Mouse (Mus musculus) ovary, adult 18-20 months (tissue): ENCODE data around the gene Crim1.
A peak's percentile ranks its signal among the peaks of the same experiment; 100 is the strongest.

Experiments
- DNase-seq: peaks from one replicate; pipeline ENCODE4 v3.0.0; 2022; ENCODE audit warnings: low spot score, mixed read lengths

Gene Crim1

DNA sequence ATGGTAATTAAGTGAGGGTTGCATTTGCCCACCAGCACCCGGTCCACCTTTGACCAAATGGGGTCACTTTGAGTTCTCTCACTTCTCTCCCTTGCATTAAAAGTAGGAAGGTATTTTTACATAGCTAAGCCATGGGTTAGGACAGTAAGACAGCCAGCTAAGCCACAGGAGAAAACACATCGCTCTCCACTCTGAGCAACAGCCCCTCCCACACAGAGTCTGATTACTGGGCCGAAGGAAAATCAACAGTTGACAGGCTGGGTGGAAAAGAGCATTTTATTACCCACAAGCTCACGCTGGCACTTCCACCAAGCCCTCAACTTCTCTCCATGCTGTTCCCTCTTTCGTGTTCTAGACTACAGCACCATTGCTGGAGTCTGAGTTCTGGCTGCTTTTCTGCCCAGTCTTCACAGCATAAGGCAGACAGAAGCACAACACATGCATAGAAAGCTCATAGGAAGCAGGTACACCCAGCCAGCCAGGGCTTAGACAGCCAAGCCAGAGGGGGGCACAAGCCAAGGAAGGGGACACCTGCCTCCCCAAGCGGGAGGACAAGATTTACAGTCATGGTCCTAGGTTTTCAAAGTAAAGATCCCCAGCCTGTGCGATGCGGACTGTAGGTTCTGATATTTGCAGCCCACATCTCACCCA is 179.2 kb downstream of the Crim1 start:
- no peak for DNase-seq

DNA sequence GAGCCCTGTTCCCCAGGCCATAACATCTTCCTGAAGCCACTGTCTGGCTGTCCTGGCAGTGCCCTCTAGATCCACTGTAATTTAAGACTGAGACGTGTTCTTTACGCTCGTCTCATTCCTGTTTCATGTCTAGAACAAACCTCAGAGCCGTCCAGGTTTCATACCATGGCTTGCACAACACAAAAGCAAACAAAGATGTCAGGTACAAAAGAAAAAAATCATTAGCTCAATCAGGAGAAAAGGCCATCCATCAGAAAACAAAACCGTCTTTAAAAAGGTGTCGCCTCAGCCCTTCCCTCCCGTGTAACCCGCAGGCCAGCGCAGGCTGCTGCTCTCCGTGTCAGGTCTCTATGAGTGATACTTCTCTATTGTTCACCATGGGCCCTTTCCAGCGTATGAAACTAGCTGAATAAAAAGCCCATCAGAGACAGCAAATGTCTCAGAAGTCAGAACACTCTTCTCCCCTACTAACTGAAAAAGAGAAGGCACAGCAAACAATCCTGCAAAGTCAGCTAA is 179.7 kb downstream of the Crim1 start:
- no peak for DNase-seq

DNA sequence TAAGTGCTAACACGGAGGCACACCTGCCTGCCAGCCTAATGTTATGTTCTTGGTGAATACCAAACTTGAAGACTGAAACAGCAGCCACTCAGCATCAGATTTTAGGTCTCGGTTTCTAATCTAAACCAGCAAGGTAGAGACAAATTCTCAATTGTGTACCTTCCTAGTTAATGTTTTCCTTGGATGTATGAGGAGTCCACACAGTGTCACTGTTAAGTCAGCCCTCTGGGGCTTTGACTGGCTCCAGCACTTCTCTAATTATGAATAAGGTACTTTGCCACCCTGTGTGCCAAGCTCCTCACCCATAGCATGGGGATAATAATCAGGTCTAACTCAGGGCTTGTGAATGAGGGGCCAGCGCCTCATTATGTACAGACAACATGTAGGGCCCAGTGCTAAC is 182.3 kb downstream of the Crim1 start:
- no peak for DNase-seq

DNA sequence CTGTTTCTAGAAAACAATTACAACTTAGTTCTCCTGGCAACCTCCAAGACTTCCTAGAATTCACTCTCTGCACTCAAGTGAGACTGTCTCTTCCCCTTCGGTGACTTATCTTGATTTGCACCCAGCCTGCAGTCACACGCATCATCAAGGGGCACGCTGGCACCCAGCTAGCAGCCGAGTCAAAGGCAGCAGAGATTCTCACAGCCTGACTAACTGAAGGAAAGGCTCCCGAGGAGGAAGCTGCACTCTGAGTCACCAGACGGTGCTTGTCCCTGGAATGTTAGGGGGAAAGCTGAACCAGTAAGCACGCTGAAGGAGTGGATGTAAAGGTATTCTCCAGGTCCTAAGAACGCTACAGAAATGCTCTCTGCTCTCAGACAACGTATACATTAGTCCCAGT is 187.6 kb downstream of the Crim1 start:
- DNase-seq = no peak

DNA sequence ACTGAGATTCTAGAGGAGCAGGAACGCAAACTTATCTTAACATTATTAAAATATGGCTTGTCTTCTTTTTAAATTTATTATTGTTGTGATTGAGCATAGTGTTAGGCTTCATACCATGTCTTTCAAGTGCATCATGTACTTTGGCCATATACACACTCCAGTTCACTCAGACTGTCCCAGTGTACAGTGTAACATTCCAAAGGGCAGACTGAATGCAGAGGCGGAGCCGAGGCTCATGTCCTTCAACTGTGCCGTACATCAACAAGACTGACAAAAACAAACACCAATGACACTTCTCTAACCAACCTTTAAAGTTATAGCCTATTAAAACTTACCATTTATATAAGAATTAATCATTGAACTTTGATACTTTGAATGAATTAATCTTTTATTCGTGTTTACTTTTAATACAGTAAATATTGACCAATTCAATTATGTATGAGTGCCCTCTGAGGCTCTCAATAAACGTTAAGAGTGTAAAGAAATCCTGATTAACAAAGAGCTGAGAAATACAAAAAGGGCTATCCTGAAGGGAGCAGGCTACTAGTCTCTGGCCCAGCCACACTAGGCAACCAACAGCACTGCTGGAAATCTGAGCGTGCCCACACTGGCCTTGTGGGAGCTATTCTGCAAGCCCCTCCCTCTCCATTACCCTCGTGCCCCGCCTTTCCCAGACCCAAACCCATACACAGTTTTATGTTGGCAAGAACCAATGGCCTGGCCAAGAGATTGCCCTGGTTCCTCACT is 188.2 kb downstream of the Crim1 start:
- DNase-seq = no peak

DNA sequence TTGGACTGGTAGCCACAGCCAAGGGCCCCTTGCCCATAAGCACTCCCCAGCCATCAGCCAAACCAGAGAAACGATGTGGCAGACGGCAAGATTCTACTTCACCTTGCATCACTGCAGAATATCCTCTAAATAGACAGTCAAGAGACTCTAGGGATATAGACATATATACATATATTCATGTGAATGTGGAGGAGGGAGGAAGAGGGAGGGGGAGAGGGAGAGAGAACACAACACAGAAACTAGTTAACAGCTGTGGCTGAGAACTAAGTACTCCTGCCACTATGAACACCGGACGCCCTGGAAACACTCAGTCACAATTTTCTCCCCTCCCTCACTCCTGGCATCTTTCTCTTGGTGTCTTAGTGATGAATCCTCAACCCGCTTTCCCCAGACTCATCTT is 189.5 kb downstream of the Crim1 start:
- no peak for DNase-seq

DNA sequence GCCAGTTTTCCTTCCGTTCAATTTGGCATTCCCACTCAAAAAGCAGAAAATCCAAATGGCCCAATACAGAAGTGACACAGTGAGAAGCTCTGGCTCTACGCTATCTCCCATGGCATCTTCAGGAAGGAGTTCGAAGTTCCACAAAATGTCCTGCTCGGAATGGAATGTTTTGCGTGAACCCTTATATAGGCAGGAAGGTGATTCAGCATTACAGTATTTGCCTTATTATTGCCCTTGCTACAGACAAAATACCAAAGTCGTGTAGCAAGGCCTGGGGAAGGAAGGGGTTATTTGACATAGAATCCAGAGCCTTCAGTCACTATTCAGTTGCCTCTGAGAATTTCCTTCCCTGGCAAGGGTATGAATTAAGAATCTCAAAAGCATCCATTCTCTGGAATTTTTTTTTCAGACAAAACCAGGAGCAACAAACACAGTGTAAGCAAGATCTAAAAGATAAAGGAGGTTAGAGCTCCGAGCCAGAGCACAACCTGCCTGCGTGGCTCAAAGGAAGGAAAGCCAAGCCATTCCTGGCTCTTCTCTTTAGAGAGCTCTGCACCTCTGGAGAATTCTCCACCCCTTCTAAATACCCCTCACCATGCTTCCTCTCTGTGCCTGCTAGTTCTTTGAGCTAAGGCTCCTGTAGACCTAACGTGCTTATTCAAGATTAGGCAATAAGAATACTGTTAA is 192.5 kb downstream of the Crim1 start:
- no peak for DNase-seq

DNA sequence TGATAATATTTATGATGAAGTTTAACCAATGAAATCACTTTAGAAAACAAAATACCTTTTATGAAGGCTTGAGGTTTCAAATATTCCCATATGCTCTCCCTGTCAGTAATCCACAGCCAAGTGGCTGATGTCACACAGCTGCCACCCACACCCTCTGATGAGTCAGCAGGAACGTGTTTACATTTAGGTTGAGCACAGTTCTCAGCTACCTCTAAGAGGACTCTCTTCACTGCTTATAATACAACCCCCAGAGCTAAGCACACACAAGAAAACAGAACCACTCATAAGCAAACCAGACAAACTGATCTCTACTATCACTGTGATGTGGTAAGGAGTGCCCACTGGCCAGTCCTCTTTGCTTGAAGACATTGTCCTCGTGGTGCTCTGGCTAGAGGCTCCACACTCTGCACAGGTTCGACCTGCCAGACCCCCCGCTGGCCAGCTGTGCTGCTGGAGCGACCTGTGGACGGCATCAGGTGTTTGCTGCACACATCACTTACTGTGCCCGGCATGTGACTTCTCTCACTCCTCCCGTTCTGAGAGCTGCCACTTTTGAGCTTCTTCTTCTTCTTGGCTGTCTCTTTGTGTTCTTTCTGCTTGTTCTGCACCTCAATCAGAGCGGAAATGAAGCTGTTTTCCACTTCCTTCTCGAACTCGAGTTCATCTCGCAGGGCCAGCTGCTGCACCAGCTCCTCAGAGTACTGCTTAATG is 200.2 kb downstream of the Crim1 start:
- DNase-seq = no peak

DNA sequence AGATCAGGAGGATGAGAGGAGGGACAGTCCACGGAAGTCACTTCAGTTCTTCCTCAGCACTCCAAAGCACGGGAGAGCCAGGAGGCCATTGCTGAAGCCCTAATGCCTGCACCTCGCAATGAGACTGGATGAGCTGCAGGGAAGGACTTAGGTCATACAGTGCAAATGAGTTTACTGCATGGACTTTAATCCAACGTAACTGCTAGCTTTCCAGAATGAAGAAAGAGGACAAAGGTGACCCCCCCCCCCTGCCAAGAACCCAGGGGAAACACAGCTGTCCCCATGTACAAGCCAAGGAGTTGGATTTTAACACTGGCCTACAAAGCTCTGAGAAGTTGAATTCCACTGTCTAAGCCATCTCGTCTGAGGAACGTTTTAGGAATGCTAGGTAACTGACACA is 201.3 kb downstream of the Crim1 start:
- DNase-seq = no peak

DNA sequence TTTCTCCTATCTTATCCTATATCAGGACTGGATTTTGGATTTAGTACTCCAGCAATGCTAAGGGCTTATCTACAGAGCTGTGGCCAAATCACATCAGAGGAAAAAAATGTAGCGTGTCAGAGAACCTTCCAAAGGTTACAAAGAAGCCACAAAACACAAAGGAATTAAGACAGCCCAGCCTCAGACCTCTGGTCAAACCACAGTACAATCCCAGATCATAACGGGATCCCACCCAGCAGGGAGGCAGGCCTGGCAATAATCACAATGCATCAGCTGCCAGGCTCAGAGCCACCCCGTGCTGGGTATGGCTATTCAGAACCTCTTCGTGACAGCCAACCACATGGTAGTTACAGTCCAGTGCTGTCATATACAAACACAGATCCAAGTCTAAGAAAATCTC is 201.7 kb downstream of the Crim1 start:
- no peak for DNase-seq

DNA sequence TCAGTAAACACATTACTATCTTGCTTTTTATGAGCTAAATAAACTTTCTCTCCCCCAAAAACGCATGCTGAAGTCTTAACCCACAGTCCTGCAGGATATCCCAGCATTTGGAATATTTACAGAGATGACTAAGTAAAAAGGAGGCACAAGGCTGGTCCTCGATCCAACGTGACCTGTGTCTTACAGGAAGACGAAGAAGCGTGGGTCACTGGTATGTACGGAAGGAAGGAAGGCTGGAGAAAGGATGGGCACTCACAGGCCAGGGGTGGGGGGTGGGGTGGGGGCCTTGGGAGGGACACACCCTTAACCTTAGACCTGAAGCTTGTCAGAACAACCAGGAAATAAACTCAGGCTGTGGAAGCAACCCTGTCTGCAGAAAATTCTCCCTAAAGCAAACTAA is 202.1 kb downstream of the Crim1 start:
- DNase-seq = no peak

DNA sequence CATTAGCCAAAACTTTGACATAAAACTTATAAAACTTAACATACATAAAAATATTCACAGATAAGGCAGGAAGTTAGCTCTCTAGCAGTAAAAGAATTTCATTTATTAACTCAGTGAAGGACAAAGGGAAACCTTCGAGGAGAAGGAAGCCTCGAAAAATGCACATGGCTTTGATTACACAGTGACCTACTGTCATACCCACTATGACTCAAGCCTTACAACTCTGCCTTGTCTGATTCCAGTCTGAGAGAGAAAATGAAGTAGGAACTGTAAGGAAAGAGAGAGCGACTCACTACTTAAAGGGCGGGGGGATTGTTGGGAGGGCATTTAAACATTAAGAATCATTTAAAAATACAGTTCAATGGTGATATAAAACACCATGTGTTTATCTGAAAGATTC is 203.2 kb downstream of the Crim1 start:
- no peak for DNase-seq

DNA sequence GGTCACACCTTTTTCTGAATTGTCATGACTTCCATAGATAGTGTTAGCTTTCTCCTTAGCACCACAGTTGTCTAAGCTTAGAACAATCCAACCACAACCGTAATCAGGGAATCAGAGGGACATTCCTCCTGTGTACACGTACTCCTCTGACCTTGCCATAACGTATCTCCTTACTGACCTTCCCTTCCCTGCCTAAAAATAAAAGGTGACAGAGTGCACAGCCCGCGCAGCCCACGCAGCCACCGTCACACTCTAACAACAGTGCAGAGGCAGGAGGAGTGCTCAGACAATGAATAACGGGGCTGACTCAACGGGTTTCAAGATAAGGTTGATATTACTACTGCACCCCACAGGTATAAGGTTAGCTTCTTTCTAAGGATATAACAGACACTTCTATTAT is 203.8 kb downstream of the Crim1 start:
- DNase-seq = no peak

DNA sequence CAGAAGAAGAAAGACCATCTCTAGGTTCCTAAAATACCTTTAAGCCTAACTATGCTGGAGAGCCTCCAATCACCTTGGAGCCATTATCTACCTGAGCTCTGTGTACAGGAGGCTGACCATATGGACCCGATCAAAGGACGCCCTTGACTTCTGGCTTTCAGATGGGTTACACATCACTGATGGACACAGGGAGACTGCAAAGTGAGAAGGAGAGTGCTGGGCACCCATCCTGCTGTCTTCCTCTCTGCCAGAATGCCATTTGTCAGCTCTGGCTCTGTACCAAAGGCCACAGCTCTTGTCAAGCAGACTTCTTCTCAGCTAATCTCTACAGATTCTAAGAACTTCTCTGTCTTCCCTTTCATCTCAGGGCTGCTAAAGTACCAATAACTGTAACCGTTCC is 205.3 kb downstream of the Crim1 start:
- no peak for DNase-seq

DNA sequence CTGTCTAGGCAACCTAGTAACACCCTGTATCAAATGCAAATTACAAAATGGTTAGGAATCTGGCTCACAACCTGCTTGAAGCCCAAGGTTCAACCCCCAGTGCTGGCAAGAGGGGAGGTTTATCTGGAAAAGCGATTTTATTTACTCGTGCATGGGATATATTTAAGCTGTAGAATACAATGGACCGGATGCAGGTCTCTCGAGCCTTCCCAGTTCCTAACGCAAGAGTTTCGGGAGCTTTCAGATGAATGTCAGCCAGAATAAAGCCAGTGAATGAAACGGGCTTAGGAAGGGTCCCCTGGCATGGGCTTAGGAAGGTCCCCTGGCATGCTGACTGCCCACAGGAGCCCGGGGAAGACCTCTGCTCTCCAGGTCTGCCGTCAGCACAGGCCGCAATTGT is 206.8 kb downstream of the Crim1 start:
- no peak for DNase-seq

DNA sequence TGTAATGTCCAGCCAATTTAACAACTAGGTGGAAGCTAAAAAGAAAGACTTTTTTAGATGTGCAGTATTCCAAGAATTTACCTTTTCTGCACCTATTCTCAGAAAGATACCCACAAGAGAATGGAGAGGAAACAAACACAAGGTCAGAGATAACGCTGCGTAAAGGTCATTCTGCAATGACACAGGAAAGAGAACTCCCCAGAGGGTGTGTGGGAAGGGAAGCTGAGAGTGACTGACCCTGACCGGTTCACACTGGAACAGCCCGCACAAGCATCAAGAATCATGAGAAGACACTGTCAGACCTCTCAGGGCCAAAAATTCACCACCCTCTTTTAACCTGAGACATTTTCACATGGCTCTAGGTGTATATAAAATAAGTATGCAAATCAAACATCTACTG is 207.5 kb downstream of the Crim1 start:
- DNase-seq = no peak

DNA sequence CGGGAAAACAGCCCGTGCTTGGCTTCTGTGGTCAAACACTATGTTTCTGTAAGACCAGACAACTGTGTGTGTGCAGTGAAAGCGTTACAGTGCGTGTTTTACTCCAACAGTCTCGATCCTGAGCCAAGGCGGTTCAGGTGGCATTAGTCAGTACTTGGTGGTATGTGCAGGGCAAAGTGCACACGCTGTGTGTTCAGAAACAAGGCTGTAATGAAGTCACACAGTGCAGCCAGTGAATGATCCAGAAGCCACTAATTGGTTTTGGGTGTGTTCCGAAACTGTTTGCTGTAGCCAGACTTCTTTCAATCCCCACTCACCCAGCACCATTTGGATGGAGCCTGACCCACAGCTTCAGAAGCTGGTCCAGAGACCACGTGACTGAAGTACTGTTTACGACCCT is 208.3 kb downstream of the Crim1 start:
- no peak for DNase-seq

DNA sequence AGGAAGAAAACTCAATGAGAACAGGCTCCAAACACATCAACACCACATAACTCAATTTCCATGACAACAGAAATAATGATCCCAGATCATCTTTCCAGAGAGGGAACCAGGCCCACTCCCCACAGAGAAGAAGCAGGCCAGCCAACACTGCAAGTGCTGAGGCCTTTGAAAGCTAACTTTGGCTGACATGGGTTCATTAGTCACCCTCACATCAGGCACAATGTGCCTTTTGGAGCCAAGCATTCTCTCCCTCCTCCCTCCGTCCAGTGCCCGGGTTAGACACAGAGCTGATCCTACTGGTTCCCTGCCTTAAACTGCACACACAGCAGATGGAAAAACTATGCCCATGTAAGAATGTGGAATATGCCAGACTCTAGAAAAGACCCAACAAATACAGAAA is 209.9 kb downstream of the Crim1 start:
- DNase-seq = no peak

DNA sequence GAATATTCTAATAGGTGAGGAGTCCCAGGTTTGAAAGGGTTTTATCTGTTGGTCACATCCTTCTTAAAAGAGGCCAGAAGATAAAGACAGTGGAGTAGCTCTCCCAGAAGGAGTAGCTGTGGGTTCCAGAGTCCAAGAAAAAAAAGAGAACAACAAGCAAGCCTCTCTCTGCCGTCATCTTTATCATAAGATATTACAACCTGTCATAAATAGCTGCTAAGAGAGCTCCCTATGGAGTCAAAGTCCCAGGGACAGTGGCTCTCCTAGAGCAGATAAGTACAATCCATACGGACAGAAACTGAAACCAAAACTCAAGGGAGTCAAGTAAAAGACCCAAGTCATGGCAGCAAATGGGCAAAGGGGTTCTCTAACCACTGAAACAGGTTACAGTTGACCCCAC is 215.2 kb downstream of the Crim1 start:
- DNase-seq = no peak

DNA sequence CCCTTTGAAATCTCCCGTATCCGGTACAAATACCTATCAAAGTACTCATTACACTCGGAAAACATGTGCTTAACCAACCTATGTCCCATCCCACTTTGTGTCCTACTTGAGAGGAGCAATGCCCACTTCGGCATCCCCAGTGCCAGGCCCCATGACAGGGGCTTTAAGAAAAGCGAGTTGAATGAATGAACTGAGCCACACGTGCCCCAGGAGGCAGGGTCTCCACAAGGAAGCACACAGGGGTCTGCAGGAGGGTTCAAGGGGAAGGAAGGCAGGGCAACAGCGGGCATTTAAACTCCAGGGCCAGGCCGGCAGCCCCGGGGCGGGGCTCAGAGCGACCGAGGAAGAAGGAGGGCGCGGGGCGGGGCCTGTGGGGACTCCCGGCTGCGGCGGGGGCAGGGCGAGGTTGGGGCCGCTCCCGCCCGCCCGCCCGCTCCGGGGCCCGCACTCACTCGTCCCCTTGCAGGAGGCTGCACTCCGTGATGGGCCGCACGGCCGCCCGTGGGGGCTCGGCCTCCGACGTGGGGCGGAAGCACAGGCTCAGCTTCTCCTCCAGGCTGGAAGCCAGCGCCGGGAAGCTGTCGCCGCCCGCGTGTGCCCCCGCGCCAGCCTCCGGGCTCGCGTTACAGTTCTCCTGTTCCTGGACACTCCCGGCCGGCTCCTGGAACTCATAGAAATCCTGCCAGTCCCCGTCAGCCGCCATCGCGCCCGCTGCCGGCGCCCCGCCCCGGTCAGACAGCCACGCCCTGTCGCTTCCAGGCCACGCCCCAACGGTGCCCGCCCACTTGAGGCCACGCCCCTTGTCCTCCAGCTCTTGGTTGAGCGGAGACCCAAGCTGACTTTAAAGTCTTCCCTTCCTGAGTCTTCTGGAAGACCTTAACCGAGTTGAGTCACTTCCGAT is 217.6 kb downstream of the Crim1 start, which contains the start of gene Fez2:
Fez2 (minus strand) TSS at position 772 of the 901 bp plus-strand sequence.
- DNase-seq = peak; percentile 85

DNA sequence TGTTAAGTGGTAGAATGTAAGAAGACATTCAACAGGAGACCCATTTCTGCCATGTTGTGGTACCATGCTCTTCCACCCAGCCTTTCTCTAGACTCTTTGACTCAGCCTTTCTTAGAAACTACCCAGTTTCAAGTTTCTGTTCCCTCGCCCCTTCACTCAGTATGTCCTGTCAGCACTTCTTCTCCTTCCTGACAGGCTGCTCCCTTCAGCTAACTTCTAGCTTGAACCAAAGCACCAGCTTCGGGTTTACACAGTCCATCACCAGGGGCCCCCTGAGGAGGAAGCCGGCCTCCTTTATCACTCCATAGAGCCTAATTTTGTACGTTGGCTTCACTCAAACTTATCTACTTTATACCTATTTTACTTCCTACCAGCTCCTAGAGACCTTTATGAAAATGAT is 219.2 kb downstream of the Crim1 start:
- no peak for DNase-seq
